Mouse (Mus musculus) neural tube, embryonic 14.5 days (tissue): Measurements from ENCODE around the gene Crebl2. TPM values are rescaled to one million over a fixed set of nuclear protein-coding genes. Genes with fewer than 3 reads are reported as not detected.
A peak's percentile ranks its signal among the peaks of the same experiment; 100 is the strongest.

Source experiments
- ATAC-seq: fragments of 200-750 bp; cut with Nextera tagmentation; 2 replicates; pipeline ENCODE4 v1.8.0; 2017; ENCODE audit warnings: low read depth, mild to moderate bottlenecking, moderate TSS enrichment, moderate library complexity
- H3K27ac ChIP-seq: fragments of 300-500 bp; sonication (generic); 2 replicates; pipeline ENCODE4 v1.5.1; 2014; ENCODE audit warnings: low read depth, mild to moderate bottlenecking, control low read depth, low read length, moderate library complexity, mixed read lengths
- H3K27me3 ChIP-seq: fragments of 300-500 bp; sonication (generic); 2 replicates; pipeline ENCODE4 v1.6.1; 2014; ENCODE audit warnings: low read length; ENCODE audit not compliant: control insufficient read depth, insufficient read depth
- H3K36me3 ChIP-seq: fragments of 300-500 bp; sonication (generic); 2 replicates; pipeline ENCODE4 v1.6.1; 2014; ENCODE audit warnings: low read length, mixed read lengths; ENCODE audit not compliant: control insufficient read depth, insufficient read depth
- H3K4me1 ChIP-seq: fragments of 300-500 bp; sonication (generic); 2 replicates; pipeline ENCODE4 v1.6.1; 2014; ENCODE audit warnings: low read length; ENCODE audit not compliant: control insufficient read depth, insufficient read depth
- H3K4me2 ChIP-seq: fragments of 300-500 bp; sonication (generic); 2 replicates; pipeline ENCODE4 v1.6.1; 2014; ENCODE audit warnings: mild to moderate bottlenecking, low read depth, low read length, control low read depth
- H3K4me3 ChIP-seq: fragments of 300-500 bp; sonication (generic); 2 replicates; pipeline ENCODE4 v1.5.1; 2014; ENCODE audit warnings: low read depth, low read length, control low read depth, mixed read lengths
- H3K9ac ChIP-seq: fragments of 300-500 bp; sonication (generic); replicated peaks from 2 replicates; pipeline ENCODE4 v1.6.1; 2014; ENCODE audit warnings: low read depth, mild to moderate bottlenecking, control low read depth, low read length, mixed read lengths
- H3K9me3 ChIP-seq: fragments of 300-500 bp; sonication (generic); 2 replicates; pipeline ENCODE4 v1.6.1; 2016; ENCODE audit warnings: low read length; ENCODE audit not compliant: control insufficient read depth
- WGBS: fragments of 180-500 bp; shearing (Covaris S2); extraction: QIAGEN DNeasy Blood & Tissue Kit; methylation state at CpG from one replicate; pipeline ENCODE4 v1.1.7; 2014; 5-methylcytosine and 5-hydroxymethylcytosine counted together
- polyA plus RNA-seq: library from polyadenylated mRNA; unstranded; fragments of >200 nt; fragmentation: Nextera tagmentation; extraction: Ambion mirVana; gene quantifications from 2 replicates; pipeline ENCODE4 v1.2.1, GENCODE M21; 2014

Gene Crebl2
- polyA plus RNA-seq, 1 experiment from 2014 or later, result 4.8 TPM

GRCm38 (mm10) chr6:134876795-134877194 lies 46.8 kb downstream of the Crebl2 start:
- no peak overlapping the region for H3K27ac ChIP-seq
- no peak overlapping the region for H3K4me3 ChIP-seq
- no peak for ATAC-seq
- 77% methylated on average over 6 of the region's 6 CpGs for whole genome bisulfite sequencing
- H3K4me1 ChIP-seq, result 0 out of 2 replicates have a peak, but pooled peaks cover 10% of the 10 kb centered on the region
- no peaks in the 10 kb centered on the region for H3K27me3 ChIP-seq
- no peaks in the 10 kb centered on the region for H3K9me3 ChIP-seq
- H3K9ac ChIP-seq, result no peak overlapping the region
- H3K4me2 ChIP-seq, result no peak overlapping the region
- H3K36me3 ChIP-seq, result 0 out of 2 replicates have a peak, but pooled peaks cover 3% of the 10 kb centered on the region

GRCm38 (mm10) chr6:134877276-134877675 lies 47.3 kb downstream of the Crebl2 start:
- Histone ChIP-seq H3K4me3 (no peak overlapping the region), H3K4me1 (0 out of 2 replicates have a peak, but pooled peaks cover 10% of the 10 kb centered on the region), H3K36me3 (0 out of 2 replicates have a peak, but pooled peaks cover 3% of the 10 kb centered on the region), H3K27me3 (no peaks in the 10 kb centered on the region), H3K9ac (no peak overlapping the region), H3K4me2 (no peak overlapping the region), H3K9me3 (no peaks in the 10 kb centered on the region), H3K27ac (no peak overlapping the region)
- WGBS, result 94% methylated on average over 4 of the region's 4 CpGs
- ATAC-seq, result no peak

- 0 out of 2 replicates have a peak, but pooled peaks cover 3% of the 10 kb centered on the region for H3K36me3 ChIP-seq
- H3K9me3 ChIP-seq, result no peaks in the 10 kb centered on the region
- no peak overlapping the region for H3K9ac ChIP-seq
- H3K4me3 ChIP-seq, result no peak overlapping the region
- no peaks in the 10 kb centered on the region for H3K27me3 ChIP-seq
- H3K4me2 ChIP-seq, result no peak overlapping the region
- 76% methylated on average over 1 of the region's 1 CpGs for WGBS
- no peak for ATAC-seq
- 0 out of 2 replicates have a peak, but pooled peaks cover 10% of the 10 kb centered on the region for H3K4me1 ChIP-seq
- no peak overlapping the region for H3K27ac ChIP-seq
These were observed 47.9 kb downstream of the Crebl2 start for GRCm38 (mm10) chr6:134877892-134878291.

GRCm38 (mm10) chr6:134879556-134879955 lies 49.6 kb downstream of the Crebl2 start:
- H3K9me3 ChIP-seq, result no peaks in the 10 kb centered on the region
- 0 out of 2 replicates have a peak, but pooled peaks cover 3% of the 10 kb centered on the region for H3K36me3 ChIP-seq
- no peak overlapping the region for H3K4me3 ChIP-seq
- no peak overlapping the region for H3K9ac ChIP-seq
- H3K4me1 ChIP-seq, result peaks cover 11% of the 10 kb centered on the region
- WGBS, result 85% methylated on average over 5 of the region's 5 CpGs
- H3K27me3 ChIP-seq, result no peaks in the 10 kb centered on the region
- H3K4me2 ChIP-seq, result no peak overlapping the region
- H3K27ac ChIP-seq, result no peak overlapping the region
- ATAC-seq, result no peak

- Histone ChIP-seq H3K4me2 (no peak overlapping the region), H3K27ac (no peak overlapping the region), H3K9me3 (no peaks in the 10 kb centered on the region), H3K36me3 (0 out of 2 replicates have a peak, but pooled peaks cover 3% of the 10 kb centered on the region), H3K27me3 (no peaks in the 10 kb centered on the region), H3K4me3 (no peak overlapping the region), H3K9ac (no peak overlapping the region), H3K4me1 (peaks cover 15% of the 10 kb centered on the region)
- ATAC-seq, result no peak
- 54% methylated on average over 2 of the region's 2 CpGs for WGBS
These were observed 50.1 kb downstream of the Crebl2 start for GRCm38 (mm10) chr6:134880046-134880445.

GRCm38 (mm10) chr6:134883661-134884060 lies 53.7 kb downstream of the Crebl2 start:
- Histone ChIP-seq H3K9me3 (no peaks in the 10 kb centered on the region), H3K36me3 (0 out of 2 replicates have a peak, but pooled peaks cover 3% of the 10 kb centered on the region), H3K27ac (no peak overlapping the region), H3K4me2 (no peak overlapping the region), H3K4me1 (peaks cover 36% of the 10 kb centered on the region), H3K27me3 (no peaks in the 10 kb centered on the region), H3K9ac (no peak overlapping the region), H3K4me3 (no peak overlapping the region)
- WGBS, result 82% methylated on average over 4 of the region's 4 CpGs
- no peak for ATAC-seq

GRCm38 (mm10) chr6:134885515-134885914 lies 55.6 kb downstream of the Crebl2 start:
- Histone ChIP-seq H3K4me1 (peaks cover 41% of the 10 kb centered on the region), H3K27me3 (no peaks in the 10 kb centered on the region), H3K4me2 (peak overlapping the region; percentile 70), H3K9me3 (no peaks in the 10 kb centered on the region), H3K36me3 (0 out of 2 replicates have a peak, but pooled peaks cover 3% of the 10 kb centered on the region), H3K9ac (no peak overlapping the region), H3K4me3 (no peak overlapping the region; the same call in 1 of the 2 replicates), H3K27ac (no peak overlapping the region)
- WGBS, result 89% methylated on average over 2 of the region's 2 CpGs
- ATAC-seq, result no peak

- 58% methylated on average over 8 of the region's 8 CpGs for WGBS
- peak overlapping the region; percentile 70 for H3K4me2 ChIP-seq
- no peak for ATAC-seq
- H3K36me3 ChIP-seq, result no peaks in the 10 kb centered on the region
- no peaks in the 10 kb centered on the region for H3K27me3 ChIP-seq
- H3K4me1 ChIP-seq, result peaks cover 33% of the 10 kb centered on the region
- no peaks in the 10 kb centered on the region for H3K9me3 ChIP-seq
- peak overlapping the region; percentile 63 for H3K4me3 ChIP-seq
- peak overlapping the region; percentile 74 for H3K9ac ChIP-seq
- H3K27ac ChIP-seq, result peak overlapping the region; percentile 85
These were observed 56.5 kb downstream of the Crebl2 start for GRCm38 (mm10) chr6:134886475-134886874.

GRCm38 (mm10) chr6:134887008-134887407 lies 57.1 kb downstream of the Crebl2 start:
- no peaks in the 10 kb centered on the region for H3K27me3 ChIP-seq
- H3K27ac ChIP-seq, result peak overlapping the region; percentile 85
- peak overlapping the region; percentile 70 for H3K4me2 ChIP-seq
- peak overlapping the region; percentile 63 for H3K4me3 ChIP-seq
- no peaks in the 10 kb centered on the region for H3K36me3 ChIP-seq
- no peaks in the 10 kb centered on the region for H3K9me3 ChIP-seq
- peaks cover 31% of the 10 kb centered on the region for H3K4me1 ChIP-seq
- peak overlapping the region; percentile 74 for H3K9ac ChIP-seq
- 7% methylated on average over 5 of the region's 5 CpGs for WGBS
- ATAC-seq, result peak; percentile 41
